Mouse (Mus musculus): ENCODE results near the gene Smc4. TPM values are rescaled to one million over a fixed set of nuclear protein-coding genes. Genes with fewer than 3 reads are reported as not detected.

Smc4 gene
- polyA plus RNA-seq, 1 experiment from 2014 or later: 96.6 TPM

DNA sequence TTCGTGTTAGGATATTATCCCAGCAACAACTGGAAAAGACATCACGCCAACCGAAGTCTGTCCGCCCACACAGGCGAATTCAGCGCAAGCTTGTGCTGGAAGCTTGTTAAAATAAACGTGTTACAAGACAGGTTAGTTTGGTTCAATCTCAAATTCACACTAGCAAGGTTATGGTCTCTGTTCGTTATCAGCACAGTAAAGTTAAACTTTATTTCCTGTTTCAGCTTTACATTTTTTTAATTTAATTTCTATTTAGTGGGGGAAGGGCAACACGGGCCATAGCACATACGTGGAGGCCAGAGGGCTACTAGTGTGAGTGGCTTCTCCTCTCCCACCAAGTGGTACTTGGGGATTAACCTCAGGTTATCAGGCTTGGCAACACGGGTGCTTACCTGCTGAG lies 47.4 kb downstream of the Smc4 start:
- H3K4me3 ChIP-seq (ENCODE audit: low read depth, low read length): no peak overlapping the region
- H3K27ac ChIP-seq (ENCODE audit: low read depth, low read length): no peak overlapping the region
- WGBS: 92% methylated on average over 11 of the region's 11 CpGs
- no peaks in the 10 kb centered on the region for H3K36me3 ChIP-seq (ENCODE audit: control insufficient read depth, insufficient read depth, low read length)
- no peak overlapping the region for H3K9ac ChIP-seq (ENCODE audit: low read length)
- no peak overlapping the region for H3K4me2 ChIP-seq (ENCODE audit: low read length)
- DNase-seq (ENCODE audit: low spot score): no peak
- no peaks in the 10 kb centered on the region for H3K9me3 ChIP-seq (replicated peaks; ENCODE audit: control insufficient read depth, low read length)
- H3K4me1 ChIP-seq (ENCODE audit: control insufficient read depth, insufficient read depth, low read length): no peaks in the 10 kb centered on the region
- H3K27me3 ChIP-seq (replicated peaks; ENCODE audit: control insufficient read depth, insufficient read depth, low read length): no peaks in the 10 kb centered on the region
- ATAC-seq: no peak

DNA sequence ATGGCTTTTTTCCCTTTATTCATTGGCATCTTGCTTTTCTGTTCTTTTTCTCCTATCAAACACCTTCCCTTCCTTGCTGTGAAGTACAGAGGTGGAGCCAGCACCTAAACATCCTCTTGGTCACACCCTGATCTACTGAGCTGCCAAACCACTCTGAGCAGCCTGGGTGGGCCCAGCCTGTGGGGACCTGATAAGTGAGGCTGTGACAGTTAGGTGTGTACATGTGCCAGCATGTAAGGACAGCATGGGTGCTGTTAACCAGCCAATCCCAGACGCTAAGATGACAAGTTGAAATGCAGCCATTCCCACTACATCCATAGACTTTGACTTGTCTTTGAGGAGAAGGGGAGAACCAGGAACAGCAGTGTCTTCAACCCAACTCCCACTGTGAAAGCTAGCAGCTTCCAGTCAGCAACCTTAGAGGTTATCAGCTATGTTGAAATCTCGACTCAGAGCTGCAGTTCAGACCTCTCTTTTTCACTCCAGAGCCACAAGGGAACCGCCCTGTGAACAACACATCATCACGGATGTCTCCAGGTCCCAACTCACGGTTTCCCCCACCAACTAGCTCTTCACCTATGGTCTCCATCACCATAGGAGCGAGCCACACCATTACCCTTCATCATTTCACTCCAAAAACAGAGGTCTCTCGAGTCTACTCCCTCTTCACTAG lies 50.4 kb downstream of the Smc4 start:
- Histone ChIP-seq H3K4me2 (ENCODE audit: low read length) (no peak overlapping the region), H3K4me1 (ENCODE audit: control insufficient read depth, insufficient read depth, low read length) (no peaks in the 10 kb centered on the region), H3K9me3 (replicated peaks; ENCODE audit: control insufficient read depth, low read length) (no peaks in the 10 kb centered on the region), H3K4me3 (ENCODE audit: low read depth, low read length) (no peak overlapping the region), H3K27ac (ENCODE audit: low read depth, low read length) (no peak overlapping the region), H3K27me3 (replicated peaks; ENCODE audit: control insufficient read depth, insufficient read depth, low read length) (no peaks in the 10 kb centered on the region), H3K36me3 (ENCODE audit: control insufficient read depth, insufficient read depth, low read length) (no peaks in the 10 kb centered on the region), H3K9ac (ENCODE audit: low read length) (no peak overlapping the region)
- DNase-seq (ENCODE audit: low spot score) (no peak), ATAC-seq (no peak)
- 90% methylated on average over 7 of the region's 7 CpGs for WGBS

DNA sequence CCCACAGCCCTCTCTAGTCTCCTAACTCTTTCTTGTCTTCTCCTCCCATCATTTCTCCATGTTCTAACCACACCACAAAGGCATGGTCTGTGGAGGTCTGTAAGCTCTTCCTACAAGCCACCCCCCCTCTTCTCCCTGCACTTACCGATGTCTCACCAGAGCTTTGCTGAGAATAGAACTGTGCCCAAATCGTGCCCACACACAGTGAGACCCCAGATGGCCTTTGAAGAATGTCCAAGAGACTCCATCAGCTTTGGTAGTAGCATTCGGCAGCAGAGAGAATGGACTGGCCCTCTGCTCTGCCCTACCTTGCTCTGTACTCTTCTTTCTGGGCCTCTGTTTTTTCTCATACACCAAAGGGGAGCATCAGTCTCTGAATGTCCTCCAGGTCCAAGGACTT lies 51.3 kb downstream of the Smc4 start:
- Histone ChIP-seq H3K4me1 (ENCODE audit: control insufficient read depth, insufficient read depth, low read length) (no peaks in the 10 kb centered on the region), H3K9me3 (replicated peaks; ENCODE audit: control insufficient read depth, low read length) (no peaks in the 10 kb centered on the region), H3K27me3 (replicated peaks; ENCODE audit: control insufficient read depth, insufficient read depth, low read length) (no peaks in the 10 kb centered on the region), H3K9ac (ENCODE audit: low read length) (no peak overlapping the region), H3K27ac (ENCODE audit: low read depth, low read length) (no peak overlapping the region), H3K4me2 (ENCODE audit: low read length) (no peak overlapping the region), H3K4me3 (ENCODE audit: low read depth, low read length) (no peak overlapping the region), H3K36me3 (ENCODE audit: control insufficient read depth, insufficient read depth, low read length) (no peaks in the 10 kb centered on the region)
- ATAC-seq (no peak), DNase-seq (ENCODE audit: low spot score) (no peak)
- 89% methylated on average over 3 of the region's 3 CpGs for WGBS

DNA sequence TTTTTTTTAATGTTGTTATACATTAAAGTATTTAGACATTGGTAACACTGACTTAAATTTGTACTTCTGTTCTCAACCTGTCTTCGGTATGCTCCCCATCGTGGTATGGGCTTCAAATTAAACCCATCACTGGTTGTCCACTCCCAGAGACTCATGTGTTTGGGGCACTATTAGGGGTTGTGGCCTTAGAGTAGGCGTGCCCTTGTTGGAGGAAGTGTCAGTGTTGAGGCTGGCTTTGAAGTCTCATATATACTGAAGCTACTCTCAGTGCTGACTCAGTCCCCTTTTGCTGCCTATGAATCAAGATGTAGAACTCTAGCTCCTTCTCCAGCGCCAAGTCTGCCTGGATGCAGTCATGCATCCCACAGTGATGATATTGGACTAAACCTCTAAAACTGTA lies 56.1 kb downstream of the Smc4 start:
- WGBS: 97% methylated on average over 4 of the region's 4 CpGs
- no peaks in the 10 kb centered on the region for H3K4me1 ChIP-seq (ENCODE audit: control insufficient read depth, insufficient read depth, low read length)
- H3K9ac ChIP-seq (ENCODE audit: low read length): no peak overlapping the region
- no peaks in the 10 kb centered on the region for H3K27me3 ChIP-seq (replicated peaks; ENCODE audit: control insufficient read depth, insufficient read depth, low read length)
- H3K4me2 ChIP-seq (ENCODE audit: low read length): no peak overlapping the region
- H3K27ac ChIP-seq (ENCODE audit: low read depth, low read length): no peak overlapping the region
- no peaks in the 10 kb centered on the region for H3K36me3 ChIP-seq (ENCODE audit: control insufficient read depth, insufficient read depth, low read length)
- no peak for ATAC-seq
- H3K9me3 ChIP-seq (replicated peaks; ENCODE audit: control insufficient read depth, low read length): no peaks in the 10 kb centered on the region
- no peak overlapping the region for H3K4me3 ChIP-seq (ENCODE audit: low read depth, low read length)
- no peak for DNase-seq (ENCODE audit: low spot score)

DNA sequence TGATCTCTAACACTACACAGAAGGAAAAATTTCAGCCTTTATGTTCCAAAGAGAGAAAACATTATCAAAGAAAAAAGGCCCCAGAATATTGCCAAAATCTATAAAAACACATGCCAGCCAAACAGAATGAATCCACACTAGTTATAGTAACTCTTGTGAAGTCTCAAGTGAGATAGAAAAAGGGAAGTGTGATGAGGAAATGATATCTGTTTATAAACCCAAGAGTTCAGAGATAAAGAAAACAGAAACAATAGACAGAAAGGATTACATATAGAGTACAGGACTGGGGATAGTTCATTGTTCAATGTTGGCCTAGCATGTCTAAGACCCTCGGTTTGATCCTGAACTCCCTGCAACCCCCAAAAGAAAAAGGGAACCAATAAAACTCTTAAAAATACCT lies 58.2 kb downstream of the Smc4 start:
- 87% methylated on average over 1 of the region's 1 CpGs for WGBS
- H3K9ac ChIP-seq (ENCODE audit: low read length): no peak overlapping the region
- no peaks in the 10 kb centered on the region for H3K36me3 ChIP-seq (ENCODE audit: control insufficient read depth, insufficient read depth, low read length)
- no peaks in the 10 kb centered on the region for H3K4me1 ChIP-seq (ENCODE audit: control insufficient read depth, insufficient read depth, low read length)
- no peaks in the 10 kb centered on the region for H3K27me3 ChIP-seq (replicated peaks; ENCODE audit: control insufficient read depth, insufficient read depth, low read length)
- H3K4me3 ChIP-seq (ENCODE audit: low read depth, low read length): no peak overlapping the region
- no peaks in the 10 kb centered on the region for H3K9me3 ChIP-seq (replicated peaks; ENCODE audit: control insufficient read depth, low read length)
- DNase-seq (ENCODE audit: low spot score) (no peak), ATAC-seq (no peak)
- no peak overlapping the region for H3K4me2 ChIP-seq (ENCODE audit: low read length)
- H3K27ac ChIP-seq (ENCODE audit: low read depth, low read length): no peak overlapping the region

DNA sequence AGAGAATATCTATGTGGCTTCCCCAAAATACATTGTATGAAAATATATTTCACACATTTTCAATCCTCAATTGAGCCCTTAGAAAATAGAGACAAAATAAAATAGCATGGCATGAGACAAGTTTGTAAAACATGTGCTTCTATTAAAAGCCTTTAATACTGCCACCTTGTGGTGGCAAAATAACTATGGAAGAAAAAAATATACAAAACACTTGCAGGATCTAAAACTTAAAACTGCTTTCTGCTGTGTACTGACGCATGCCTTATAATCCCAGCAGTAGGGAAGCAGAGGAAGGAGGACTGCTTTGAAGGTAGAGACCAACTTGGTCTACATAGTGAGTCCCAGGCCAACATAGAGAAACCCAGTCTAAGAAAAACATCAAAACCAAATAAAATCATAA lies 59.5 kb downstream of the Smc4 start:
- WGBS: 60% methylated on average over 1 of the region's 1 CpGs
- Histone ChIP-seq H3K36me3 (ENCODE audit: control insufficient read depth, insufficient read depth, low read length) (no peaks in the 10 kb centered on the region), H3K27ac (ENCODE audit: low read depth, low read length) (no peak overlapping the region), H3K9ac (ENCODE audit: low read length) (no peak overlapping the region), H3K27me3 (replicated peaks; ENCODE audit: control insufficient read depth, insufficient read depth, low read length) (no peaks in the 10 kb centered on the region), H3K4me1 (ENCODE audit: control insufficient read depth, insufficient read depth, low read length) (no peaks in the 10 kb centered on the region), H3K4me3 (ENCODE audit: low read depth, low read length) (no peak overlapping the region), H3K4me2 (ENCODE audit: low read length) (no peak overlapping the region), H3K9me3 (replicated peaks; ENCODE audit: control insufficient read depth, low read length) (no peaks in the 10 kb centered on the region)
- ATAC-seq: no peak
- DNase-seq (ENCODE audit: low spot score): peak; percentile 60

MicroRNAs within 50 kb of the gene (microRNA counts, 519-probe panel; counts per million panel counts)
- 6,310 counts per million, percentile 93 among the panel's probes with 10 or more counts for microRNA mmu-miR-15b

Small RNA genes within 50 kb of the gene (microRNA-seq; reads per million reads assigned to microRNA genes)
- gene Mir15b (1,155 reads per million, percentile 82 among the genes with 10 or more reads in this experiment), gene Mir16-2 (1,395 reads per million, percentile 82 among the genes with 10 or more reads in this experiment)

Other genes with a start within 250 kb of the Smc4 start
- gene 1110032F04Rik, start 135.2 kb upstream of the Smc4 start, polyA plus RNA-seq (2014; fragmentation: Nextera tagmentation; extraction: Ambion mirVana): 3.2 and 3.6 TPM in 2 replicates
- 11.9 and 12.5 TPM in 2 replicates for gene Ift80, start 168 bp upstream of the Smc4 start, polyA plus RNA-seq (2014; fragmentation: Nextera tagmentation; extraction: Ambion mirVana)
- gene Trim59, start 40.0 kb downstream of the Smc4 start, polyA plus RNA-seq (2014; fragmentation: Nextera tagmentation; extraction: Ambion mirVana): 72.4 and 82.6 TPM in 2 replicates
- 39.8 and 42.3 TPM in 2 replicates for gene Kpna4, start 122.4 kb downstream of the Smc4 start, polyA plus RNA-seq (2014; fragmentation: Nextera tagmentation; extraction: Ambion mirVana)
- gene Arl14, start 217.7 kb downstream of the Smc4 start, polyA plus RNA-seq (2014; fragmentation: Nextera tagmentation; extraction: Ambion mirVana): not detected in 2 replicates

Data from forebrain, embryonic 14.5 days (tissue).